8 mouse cellular contexts compared by ENCODE assay signal in the genomic region with DNA sequence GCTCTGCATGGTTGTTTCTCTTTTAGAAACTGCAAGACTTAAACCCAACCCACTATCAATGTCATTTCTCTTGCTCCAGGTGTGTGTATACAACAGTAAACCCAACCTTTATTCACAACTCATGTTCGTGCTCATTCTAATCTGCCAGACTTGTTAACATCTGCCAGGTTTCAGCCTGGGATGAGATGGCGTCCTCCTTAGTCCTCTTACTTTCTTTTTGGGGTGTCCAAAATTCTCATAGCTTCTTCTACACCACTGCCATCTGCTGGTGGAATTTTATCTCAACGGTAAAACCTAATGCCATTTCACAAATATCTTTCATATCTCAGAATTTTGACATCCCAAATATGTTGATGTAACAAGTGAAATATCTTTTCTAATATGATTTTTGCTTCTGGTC. TPM values are rescaled to one million over a fixed set of nuclear protein-coding genes. Genes with fewer than 3 reads are reported as not detected.
DNase-seq lines count a peak whose midpoint lies in the region.

No protein-coding gene starts in this region.

- H3K36me3 ChIP-seq in midbrain, embryonic 10.5 days = no peaks in the 10 kb centered on the region

- intact Hi-C loops in heart, postnatal 25 days (cut with DNase I) = loop anchor here (1.0 kb wide), 1 partner anchor 23 kb away; no protein-coding TSS in a partner anchor

- 42% methylated on average over 3 of the region's 3 CpGs for WGBS in midbrain, embryonic 10.5 days

- H3K9me3 ChIP-seq in midbrain, embryonic 10.5 days (replicated peaks) = no peaks in the 10 kb centered on the region

- H3K27ac ChIP-seq in midbrain, embryonic 10.5 days (replicated peaks) = no peak overlapping the region

- peaks cover 18% of the 10 kb centered on the region for H3K4me1 ChIP-seq in midbrain, embryonic 10.5 days

- H3K27me3 ChIP-seq in midbrain, embryonic 10.5 days (ENCODE audit: low read depth, poor library complexity, severe bottlenecking) = no peaks in the 10 kb centered on the region

- no peak overlapping the region for H3K4me3 ChIP-seq in midbrain, embryonic 10.5 days

- DNase-seq in heart, adult 11 months = peak; percentile 89
- DNase-seq in heart, postnatal 25 days (ENCODE audit: low spot score) = no peak
- peak; percentile 90 for DNase-seq in 416B (ENCODE audit: low read depth)
- DNase-seq in T-cell, adult 2 months (ENCODE audit: low spot score) = peak; percentile 62
- DNase-seq in forelimb bud, embryonic 11.5 days (ENCODE audit: low read depth, low spot score) = peak; percentile 40
- peak; percentile 55 for DNase-seq in kidney, postnatal 14 days
- peak; percentile 65 for DNase-seq in mesoderm, embryonic 11.5 days (ENCODE audit: low read depth, low spot score)
- no peak for DNase-seq in midbrain, embryonic 10.5 days (ENCODE audit: low spot score)

RNA-seq across cellular contexts. Expression of gene Tfpi, which starts 2.5 kb away (rescaled TPM):
- 10 to 100 TPM; 51.3 to 57.6 TPM for total RNA-seq in heart, postnatal 25 days (2021)
- 16.5 and 17.2 TPM in 2 replicates for polyA plus RNA-seq in midbrain, embryonic 10.5 days (2016; fragmentation: Nextera tagmentation; extraction: Ambion mirVana)

RNA-seq across cellular contexts. Expression of gene Calcrl, which starts 53.8 kb away (rescaled TPM):
- 10 to 100 TPM; 32.3 to 41.2 TPM for total RNA-seq in heart, postnatal 25 days (2021)
- 11.3 and 13.4 TPM in 2 replicates for polyA plus RNA-seq in midbrain, embryonic 10.5 days (2016; fragmentation: Nextera tagmentation; extraction: Ambion mirVana)

Comparison
In these comparisons a context has a peak if more than half of its experiments do, and no peak if none do; other contexts are left out.
1. DNase-seq: peak in heart, adult 11 months (single experiment), 416B (single experiment), T-cell, adult 2 months (single experiment), forelimb bud, embryonic 11.5 days (single experiment), kidney, postnatal 14 days (single experiment) and mesoderm, embryonic 11.5 days (single experiment); none in heart, postnatal 25 days (single experiment) and midbrain, embryonic 10.5 days (single experiment).